Mouse (Mus musculus) neural tube, embryonic 12.5 days (tissue): ENCODE results near the gene C1rb. TPM values are rescaled to one million over a fixed set of nuclear protein-coding genes. Genes with fewer than 3 reads are reported as not detected.
"Not testable (repeated sequence)": the region's sequence is repeated elsewhere in the genome, so short reads cannot be mapped to it uniquely, and the experiment has no call there.

Experiments used
- ATAC-seq: fragments of 200-750 bp; cut with Nextera tagmentation; 2 replicates; pipeline ENCODE4 v1.8.0; 2017; ENCODE audit warnings: low read depth, mild to moderate bottlenecking, moderate TSS enrichment, moderate library complexity; ENCODE audit not compliant: low FRiP score
- H3K27ac ChIP-seq: fragments of 300-500 bp; sonication (generic); 2 replicates; pipeline ENCODE4 v1.5.1; 2016
- H3K27me3 ChIP-seq: fragments of 300-500 bp; sonication (generic); replicated peaks from 2 replicates; pipeline ENCODE4 v1.6.1; 2016; ENCODE audit warnings: mild to moderate bottlenecking
- H3K36me3 ChIP-seq: fragments of 300-500 bp; sonication (generic); 2 replicates; pipeline ENCODE4 v1.6.1; 2016; ENCODE audit warnings: mild to moderate bottlenecking
- H3K4me1 ChIP-seq: fragments of 300-500 bp; sonication (generic); 2 replicates; pipeline ENCODE4 v1.6.1; 2016
- H3K4me2 ChIP-seq: fragments of 300-500 bp; sonication (generic); replicated peaks from 2 replicates; pipeline ENCODE4 v1.6.1; 2016; ENCODE audit warnings: mild to moderate bottlenecking
- H3K4me3 ChIP-seq: fragments of 300-500 bp; sonication (generic); 2 replicates; pipeline ENCODE4 v1.5.1; 2016
- H3K9ac ChIP-seq: fragments of 300-500 bp; sonication (generic); 2 replicates; pipeline ENCODE4 v1.6.1; 2016; ENCODE audit warnings: mild to moderate bottlenecking
- H3K9me3 ChIP-seq: fragments of 300-500 bp; sonication (generic); 2 replicates; pipeline ENCODE4 v1.6.1; 2016; ENCODE audit warnings: mild to moderate bottlenecking
- WGBS: fragments of 180-500 bp; shearing (Covaris S2); methylation state at CpG from one replicate; pipeline ENCODE4 v1.1.7; 2016; 5-methylcytosine and 5-hydroxymethylcytosine counted together
- polyA plus RNA-seq: library from polyadenylated mRNA; unstranded; fragments of >200 nt; fragmentation: Nextera tagmentation; extraction: Ambion mirVana; gene quantifications from 2 replicates; pipeline ENCODE4 v1.2.1, GENCODE M21; 2016

The C1rb gene
- polyA plus RNA-seq, result not detected in 2 replicates

DNA sequence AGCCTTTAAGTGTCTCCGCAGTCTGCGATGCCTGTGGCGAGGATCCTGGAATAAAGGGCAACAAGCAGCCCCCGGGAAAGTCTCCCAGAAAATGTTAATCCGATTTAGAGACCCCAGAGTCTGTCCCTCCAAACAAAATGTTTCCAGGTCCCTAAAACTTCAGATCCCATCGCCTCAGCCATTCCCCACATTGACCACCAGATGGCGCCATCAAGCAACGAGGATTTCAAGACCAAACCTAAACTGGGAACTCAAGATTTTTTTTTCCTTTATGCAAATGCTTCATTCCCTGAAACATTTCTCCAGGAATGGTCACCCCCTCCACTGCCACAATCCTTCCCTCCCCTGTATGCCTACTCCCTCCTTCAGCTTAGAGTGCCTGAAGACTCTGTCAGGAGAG, at the start of gene C1rb:
TSS of gene C1rb (plus strand) at position 269 of the 400 bp plus-strand sequence.
- Histone ChIP-seq H3K27me3 (no peaks in the 10 kb centered on the region), H3K9ac (no peak within 1 kb of the TSS), H3K4me1 (no peaks in the 10 kb centered on the region), H3K36me3 (no peaks in the 10 kb centered on the region), H3K4me3 (no peak within 1 kb of the TSS), H3K27ac (no peak within 1 kb of the TSS), H3K4me2 (0 out of 2 replicates have a peak within 1 kb of the TSS, but pooled peaks have one; percentile 32), H3K9me3 (no peaks in the 10 kb centered on the region)
- WGBS, result 5% methylated on average over 8 of the region's 8 CpGs
- no peak for ATAC-seq

DNA sequence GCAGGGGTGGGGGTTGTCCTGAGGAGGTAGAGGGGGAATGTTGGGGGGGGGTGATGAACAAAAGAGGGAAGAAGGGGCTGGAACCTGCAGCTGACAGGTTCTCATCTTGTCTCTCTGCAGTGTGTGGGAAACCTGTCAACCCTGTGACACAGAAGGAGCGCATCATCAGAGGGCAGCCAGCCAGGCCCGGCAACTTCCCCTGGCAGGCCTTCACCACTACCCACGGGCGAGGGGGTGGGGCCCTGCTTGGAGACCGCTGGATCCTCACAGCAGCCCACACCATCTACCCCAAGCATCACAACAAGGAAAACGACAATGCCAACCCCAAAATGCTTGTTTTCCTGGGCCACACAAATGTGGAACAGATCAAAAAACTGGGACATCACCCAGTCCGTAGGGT, 48.0 kb upstream of the C1rb start:
- H3K9ac ChIP-seq, H3K9me3 ChIP-seq, H3K4me3 ChIP-seq, H3K27me3 ChIP-seq, ATAC-seq, H3K4me2 ChIP-seq, H3K27ac ChIP-seq, H3K36me3 ChIP-seq, H3K4me1 ChIP-seq: not testable (repeated sequence)
- 67% methylated on average over 7 of the region's 7 CpGs for WGBS

DNA sequence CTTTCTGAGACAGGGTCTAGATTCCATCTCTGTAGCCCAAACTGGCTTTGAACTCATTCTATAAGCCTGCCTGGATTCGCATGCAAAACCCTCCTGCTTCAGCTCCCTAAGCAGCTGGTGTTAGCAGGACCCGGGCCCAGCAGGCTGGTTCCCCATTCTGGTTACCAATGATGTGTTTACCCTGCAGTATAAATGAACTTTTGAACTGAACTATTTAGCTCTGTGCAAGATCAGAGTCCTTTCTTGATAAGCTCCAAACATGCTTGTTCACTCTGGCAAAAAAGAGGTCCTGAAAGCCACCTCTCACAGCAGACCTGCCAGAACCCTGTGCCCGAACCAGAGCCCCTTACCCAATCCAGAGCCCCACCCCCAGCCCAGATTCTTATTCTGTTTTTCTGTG, 42.2 kb upstream of the C1rb start:
- no peaks in the 10 kb centered on the region for H3K9me3 ChIP-seq
- H3K27ac ChIP-seq, result no peak overlapping the region
- H3K4me2 ChIP-seq, result no peak overlapping the region
- H3K4me1 ChIP-seq, result no peaks in the 10 kb centered on the region
- 80% methylated on average over 3 of the region's 3 CpGs for WGBS
- ATAC-seq, result no peak
- H3K36me3 ChIP-seq, result no peaks in the 10 kb centered on the region
- H3K4me3 ChIP-seq, result no peak overlapping the region
- no peak overlapping the region for H3K9ac ChIP-seq
- no peaks in the 10 kb centered on the region for H3K27me3 ChIP-seq

DNA sequence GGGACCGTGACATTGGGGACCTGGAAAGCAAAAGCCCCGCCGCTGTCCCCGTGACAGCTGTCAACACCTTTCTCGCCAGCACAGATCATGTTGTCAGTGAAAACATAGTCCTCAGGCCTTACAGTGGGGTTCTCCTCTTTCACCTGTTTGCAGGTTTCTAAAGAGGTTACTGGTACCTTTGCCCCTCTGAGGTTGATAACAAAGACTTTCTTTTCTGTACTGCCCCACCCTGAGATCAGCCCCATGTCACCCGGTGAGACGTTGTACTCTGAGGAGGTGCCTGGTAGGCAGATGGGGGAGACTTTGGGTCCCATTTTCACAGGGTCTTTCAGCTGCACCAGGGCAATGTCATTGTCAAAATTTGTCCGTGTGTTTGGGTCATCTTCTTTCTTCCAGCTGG, 39.0 kb upstream of the C1rb start:
- Histone ChIP-seq H3K4me2 (no peak overlapping the region), H3K9me3 (no peaks in the 10 kb centered on the region), H3K27ac (no peak overlapping the region), H3K4me1 (no peaks in the 10 kb centered on the region), H3K4me3 (no peak overlapping the region), H3K9ac (no peak overlapping the region), H3K27me3 (no peaks in the 10 kb centered on the region), H3K36me3 (no peaks in the 10 kb centered on the region)
- ATAC-seq, result no peak
- 89% methylated on average over 8 of the region's 8 CpGs for WGBS

DNA sequence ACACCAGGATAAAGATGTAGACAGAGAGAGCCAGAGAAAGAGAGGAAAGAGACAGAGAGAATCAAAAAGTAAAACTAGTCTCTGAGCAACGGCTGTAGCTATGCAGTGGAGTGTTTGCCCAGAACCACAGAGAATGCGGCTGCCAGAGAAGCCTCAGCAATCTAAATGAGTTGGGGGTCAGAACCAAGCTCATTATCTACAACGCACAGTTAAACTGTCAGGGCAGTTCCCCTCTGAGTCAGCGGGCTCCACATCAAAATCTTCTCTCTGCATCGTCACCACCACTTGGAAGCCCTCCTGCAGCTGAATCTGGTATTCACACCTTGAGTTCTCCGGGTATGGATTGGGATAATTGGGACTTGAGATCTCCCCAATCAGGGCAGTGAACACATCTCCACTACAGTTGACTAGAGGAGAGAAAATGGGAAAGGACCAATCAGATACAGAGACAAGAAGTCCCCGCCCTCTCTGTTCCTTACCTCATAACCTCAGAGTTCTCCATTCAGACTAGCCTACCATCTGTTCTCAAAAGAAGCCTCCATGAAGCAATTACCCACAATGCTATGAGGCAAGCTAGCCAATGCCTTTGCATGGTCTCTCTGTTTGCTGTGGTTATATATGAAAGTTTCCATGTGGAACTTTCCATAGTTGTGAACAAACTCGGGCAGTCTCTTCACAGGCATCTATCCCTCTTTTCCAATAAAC, 33.8 kb upstream of the C1rb start:
- not testable (repeated sequence) for H3K9me3 ChIP-seq, H3K36me3 ChIP-seq, H3K4me3 ChIP-seq, H3K27ac ChIP-seq, H3K4me2 ChIP-seq, H3K27me3 ChIP-seq, H3K4me1 ChIP-seq, H3K9ac ChIP-seq, ATAC-seq
- WGBS, result 83% methylated on average over 8 of the region's 8 CpGs

DNA sequence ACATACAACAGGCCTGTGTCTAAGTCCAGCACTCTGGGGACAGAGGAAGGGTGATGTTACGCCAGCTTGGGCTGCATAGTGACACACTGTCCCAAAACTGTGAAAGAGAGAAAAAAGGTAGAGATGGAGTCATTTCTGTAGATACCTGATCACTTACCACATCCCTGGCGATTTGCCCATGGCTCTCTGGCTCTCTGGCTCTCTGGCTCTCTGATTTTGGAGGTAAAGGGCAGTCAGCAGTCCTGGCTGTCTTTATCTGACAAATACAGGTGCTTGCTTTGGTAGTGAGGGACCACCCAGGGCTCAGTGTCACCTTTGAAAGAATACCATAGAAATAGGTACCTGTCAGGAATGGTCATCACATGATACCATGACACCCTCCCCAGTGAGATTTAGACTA, 28.9 kb upstream of the C1rb start:
- not testable (repeated sequence) for H3K9ac ChIP-seq, H3K4me1 ChIP-seq, H3K9me3 ChIP-seq, H3K36me3 ChIP-seq, H3K4me2 ChIP-seq, H3K27me3 ChIP-seq, H3K4me3 ChIP-seq, ATAC-seq, H3K27ac ChIP-seq
- 76% methylated on average over 2 of the region's 2 CpGs for WGBS

DNA sequence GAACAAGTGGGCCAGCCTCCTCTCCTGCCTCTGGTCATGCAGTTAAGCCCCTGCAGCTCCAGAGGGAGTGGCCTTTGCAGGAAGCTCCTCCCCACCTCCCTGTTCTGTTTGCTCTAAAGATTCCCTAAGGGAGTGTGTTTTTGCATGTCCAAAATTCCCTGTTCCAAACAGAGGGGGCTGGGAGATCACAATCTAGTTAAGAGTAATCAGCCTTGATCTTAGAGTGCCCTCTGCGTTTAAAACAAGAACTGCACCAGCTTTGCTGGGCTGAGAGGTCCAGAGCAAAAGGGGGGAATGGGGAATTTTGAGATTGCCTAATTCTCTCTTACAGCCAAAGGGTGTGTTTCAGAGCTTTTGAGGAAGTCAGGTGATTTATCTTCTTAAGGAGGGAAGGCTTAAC, 27.8 kb upstream of the C1rb start, which contains the start of gene C1s1:
TSS of gene C1s1 (minus strand) at position 76 of the 400 bp plus-strand sequence.
- 2% methylated on average over 1 of the region's 1 CpGs for WGBS
- H3K4me2 ChIP-seq, H3K36me3 ChIP-seq, H3K27ac ChIP-seq, H3K4me3 ChIP-seq, H3K4me1 ChIP-seq, H3K9ac ChIP-seq, H3K9me3 ChIP-seq, ATAC-seq, H3K27me3 ChIP-seq: not testable (repeated sequence)

DNA sequence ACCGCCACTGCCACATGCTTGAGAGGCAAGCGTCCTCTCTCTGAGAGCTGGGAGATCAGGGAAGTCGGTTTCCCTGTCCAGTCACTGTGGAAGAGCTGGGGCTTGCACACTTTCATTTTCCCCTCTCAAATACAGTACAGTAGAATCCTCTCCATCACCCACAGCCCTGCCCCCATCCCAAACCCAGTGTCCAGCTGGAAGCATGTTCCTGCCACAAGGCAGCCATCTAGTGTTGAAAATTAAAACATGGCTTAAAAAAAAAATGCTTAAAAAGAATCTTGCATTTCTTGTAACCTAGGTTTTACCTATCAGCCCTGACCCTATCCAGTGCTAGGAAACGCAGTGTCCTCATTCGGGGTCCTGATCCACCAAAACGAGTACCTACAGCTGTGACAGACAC, 25.6 kb upstream of the C1rb start:
- Histone ChIP-seq H3K27me3 (no peaks in the 10 kb centered on the region), H3K4me2 (no peak overlapping the region), H3K4me1 (no peaks in the 10 kb centered on the region), H3K9ac (no peak overlapping the region), H3K27ac (no peak overlapping the region), H3K4me3 (no peak overlapping the region), H3K36me3 (no peaks in the 10 kb centered on the region), H3K9me3 (no peaks in the 10 kb centered on the region)
- no peak for ATAC-seq
- 95% methylated on average over 6 of the region's 6 CpGs for WGBS

DNA sequence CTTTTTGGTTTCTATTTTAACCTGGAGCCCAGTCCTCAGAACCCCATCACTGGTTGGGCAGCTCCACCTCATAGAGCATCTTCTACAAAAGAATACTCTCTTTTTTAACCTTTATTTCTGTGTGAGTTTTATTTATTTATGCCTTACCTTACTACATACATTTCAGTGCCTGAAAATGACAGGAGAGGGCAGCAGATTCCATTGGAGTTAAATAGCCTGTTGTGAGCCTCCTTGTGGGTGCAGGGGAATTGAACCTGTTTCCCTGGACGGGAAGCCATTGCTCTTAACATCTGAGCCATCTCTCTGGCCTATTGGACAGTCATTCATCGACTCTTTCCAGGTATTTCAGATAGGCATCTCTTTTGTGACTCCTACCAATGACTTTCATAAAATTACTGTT, 24.7 kb upstream of the C1rb start:
- WGBS, result 90% methylated on average over 2 of the region's 2 CpGs
- ATAC-seq, result no peak
- Histone ChIP-seq H3K9me3 (peaks cover 4% of the 10 kb centered on the region; the same call in 1 of the 2 replicates), H3K36me3 (no peaks in the 10 kb centered on the region), H3K4me1 (no peaks in the 10 kb centered on the region), H3K4me3 (no peak overlapping the region), H3K27ac (no peak overlapping the region), H3K4me2 (no peak overlapping the region), H3K9ac (no peak overlapping the region), H3K27me3 (no peaks in the 10 kb centered on the region)

DNA sequence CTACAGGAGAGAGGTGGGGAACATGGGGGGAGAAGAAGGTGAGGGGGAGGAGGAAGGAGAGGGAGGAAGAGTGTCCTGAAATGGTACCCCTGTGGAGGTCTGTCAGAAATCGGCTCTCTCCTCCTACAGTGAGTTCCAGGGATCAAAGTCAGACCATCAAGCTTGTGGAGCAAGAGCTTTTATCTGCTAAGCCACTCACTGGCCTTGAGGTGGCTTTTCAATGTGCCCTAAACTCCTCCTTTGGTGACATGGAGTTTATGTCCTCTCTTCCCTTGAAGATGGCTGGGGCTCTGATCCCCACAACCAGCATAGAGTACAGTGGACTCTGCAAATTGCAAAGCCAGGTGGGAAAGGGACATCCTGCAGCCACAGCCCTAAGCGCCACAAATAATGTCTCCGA, 22.1 kb upstream of the C1rb start:
- not testable (repeated sequence) for H3K36me3 ChIP-seq, H3K9ac ChIP-seq, H3K27me3 ChIP-seq, H3K4me2 ChIP-seq, ATAC-seq, H3K4me3 ChIP-seq, H3K4me1 ChIP-seq, H3K27ac ChIP-seq
- H3K9me3 ChIP-seq, result peaks cover 12% of the 10 kb centered on the region; the same call in 1 of the 2 replicates
- WGBS, result 91% methylated on average over 3 of the region's 3 CpGs

DNA sequence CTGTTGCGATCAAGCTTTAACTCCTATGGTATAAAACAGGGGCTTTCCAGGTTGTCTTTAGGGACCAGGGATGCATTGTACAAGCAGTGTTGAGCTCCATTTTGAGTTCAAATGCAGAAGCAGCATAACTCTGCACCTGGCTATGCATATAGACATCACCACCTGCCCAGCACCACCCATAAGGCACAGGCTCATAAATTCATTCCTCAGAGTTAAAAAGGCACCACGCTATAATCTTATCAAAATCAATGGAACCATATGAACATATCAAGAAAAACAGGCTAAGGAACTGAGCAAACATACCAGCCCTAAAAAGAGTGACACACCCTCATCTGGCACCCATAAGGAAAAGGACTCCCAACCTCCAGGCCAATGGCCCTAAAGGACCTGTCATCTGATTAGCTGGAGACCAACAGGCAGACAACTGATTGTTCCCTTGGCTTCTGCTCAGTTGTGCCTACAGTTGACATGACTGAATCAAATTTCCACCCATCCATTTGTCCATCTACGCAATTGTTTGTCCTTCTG, 21.0 kb upstream of the C1rb start:
- Histone ChIP-seq H3K4me2 (no peak overlapping the region), H3K36me3 (no peaks in the 10 kb centered on the region), H3K4me3 (no peak overlapping the region), H3K27ac (no peak overlapping the region), H3K4me1 (no peaks in the 10 kb centered on the region), H3K9me3 (peaks cover 12% of the 10 kb centered on the region; the same call in 1 of the 2 replicates), H3K9ac (no peak overlapping the region), H3K27me3 (no peaks in the 10 kb centered on the region)
- ATAC-seq, result no peak
- 88% methylated on average over 3 of the region's 3 CpGs for WGBS

DNA sequence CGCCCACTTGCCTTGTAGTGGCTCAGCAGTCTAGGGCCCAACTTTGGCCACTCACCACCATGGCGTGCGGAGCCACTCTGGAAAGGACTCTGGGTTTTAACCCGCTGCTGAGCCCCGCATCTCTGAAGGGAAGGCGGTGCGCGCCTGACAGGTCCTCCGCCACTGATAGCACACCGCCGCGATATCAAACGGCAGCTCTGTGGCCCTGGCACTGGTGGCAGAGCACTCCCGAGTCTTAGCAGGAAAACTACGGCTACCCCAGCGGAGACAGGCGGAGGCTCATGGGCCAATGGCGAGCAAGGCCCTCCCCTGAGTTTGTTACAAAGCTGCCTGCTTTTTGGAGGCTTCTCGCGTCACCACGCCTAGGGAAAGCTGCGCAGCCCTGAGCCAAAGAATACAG, 17.3 kb upstream of the C1rb start:
- Histone ChIP-seq H3K4me1 (no peaks in the 10 kb centered on the region), H3K27ac (no peak overlapping the region), H3K4me2 (no peak overlapping the region), H3K9me3 (peaks cover 12% of the 10 kb centered on the region; the same call in 1 of the 2 replicates), H3K36me3 (no peaks in the 10 kb centered on the region), H3K9ac (no peak overlapping the region), H3K4me3 (no peak overlapping the region), H3K27me3 (no peaks in the 10 kb centered on the region)
- ATAC-seq, result no peak
- 67% methylated on average over 22 of the region's 22 CpGs for WGBS

DNA sequence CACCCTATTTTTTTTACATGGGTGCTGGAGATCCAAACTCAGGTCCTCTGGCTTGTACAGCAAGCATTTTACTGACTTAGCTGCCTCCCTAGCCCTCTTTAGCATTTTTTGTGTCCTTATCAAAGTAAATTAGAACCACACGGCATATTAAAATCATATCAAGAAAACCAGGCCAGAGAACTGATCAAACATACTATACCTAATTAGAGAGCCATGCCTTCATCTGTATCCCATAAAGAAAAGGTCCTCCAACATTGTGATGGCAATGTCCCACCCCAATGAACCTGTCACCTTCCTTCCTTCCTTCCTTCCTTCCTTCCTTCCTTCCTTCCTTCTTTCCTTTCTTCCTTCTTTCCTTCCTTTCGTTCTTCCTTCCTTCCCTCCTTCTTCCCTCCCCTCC, 14.1 kb upstream of the C1rb start:
- not testable (repeated sequence) for H3K4me2 ChIP-seq, H3K36me3 ChIP-seq, ATAC-seq, H3K9me3 ChIP-seq, H3K27me3 ChIP-seq, H3K4me3 ChIP-seq, H3K27ac ChIP-seq, H3K9ac ChIP-seq, H3K4me1 ChIP-seq
- 81% methylated on average over 2 of the region's 2 CpGs for WGBS
